10 mouse cellular contexts compared by ENCODE assay signal in genomic region chr2:152943568-152943967, GRCm38 (mm10). TPM values are rescaled to one million over a fixed set of nuclear protein-coding genes. Genes with fewer than 3 reads are reported as not detected.
DNase-seq lines count a peak whose midpoint lies in the region; ATAC-seq and TF ChIP-seq lines count a peak whose summit lies in the region.
"Had no signal": no experiment of that assay in that cellular context is flagged by ENCODE, and none has a peak within 500 bp of the region (broad histone marks: within the 10 kb centered on the region; RNA-seq: fewer than 3 reads in every experiment).

No protein-coding gene starts in this region.

- no peak for DNase-seq in heart, adult 2 months
- DNase-seq in left cerebral cortex, postnatal 25 days (ENCODE audit: low spot score in 2 of 2) = no peak
- DNase-seq in thymus, adult 2 months = no peak
- DNase-seq: lung, postnatal 14 days had no signal

- H3K4me2 ChIP-seq in heart, embryonic 12.5 days = peak overlapping the region; percentile 89
- H3K4me2 ChIP-seq in forebrain, embryonic 13.5 days = peak overlapping the region; percentile 83
- H3K4me2 ChIP-seq in limb, embryonic 15.5 days = peak overlapping the region; percentile 89

- peak overlapping the region; percentile 56; the same call in 1 of the 2 replicates for H3K9ac ChIP-seq in heart, embryonic 12.5 days
- H3K9ac ChIP-seq in heart, adult 2 months (ENCODE audit: low read depth, low read length) = no peak overlapping the region
- peak overlapping the region; percentile 57; the same call in 1 of the 2 replicates for H3K9ac ChIP-seq in ES-Bruce4 (ENCODE audit: low read depth, poor library complexity, severe bottlenecking)
- H3K9ac ChIP-seq in forebrain, embryonic 13.5 days = peak overlapping the region; percentile 63; the same call in 1 of the 2 replicates
- no peak overlapping the region for H3K9ac ChIP-seq in limb, embryonic 15.5 days

- peak overlapping the region; percentile 48 for H3K4me3 ChIP-seq in heart, embryonic 12.5 days
- no peak overlapping the region for H3K4me3 ChIP-seq in heart, adult 2 months
- H3K4me3 ChIP-seq in ES-Bruce4 (ENCODE audit: low read depth, low read length) = peak overlapping the region; percentile 51
- peak overlapping the region; percentile 46 for H3K4me3 ChIP-seq in forebrain, embryonic 13.5 days
- peak overlapping the region; percentile 42 for H3K4me3 ChIP-seq in limb, embryonic 15.5 days
- no peak overlapping the region for H3K4me3 ChIP-seq in thymus, adult 2 months (ENCODE audit: control insufficient read depth, insufficient read depth, low read length)

- H3K9me3 ChIP-seq in heart, embryonic 12.5 days (replicated peaks) = no peaks in the 10 kb centered on the region
- no peaks in the 10 kb centered on the region for H3K9me3 ChIP-seq in ES-Bruce4 (replicated peaks; ENCODE audit: control insufficient read depth, insufficient read depth, low read length, poor library complexity, severe bottlenecking)
- no peaks in the 10 kb centered on the region for H3K9me3 ChIP-seq in forebrain, embryonic 13.5 days (replicated peaks)
- no peaks in the 10 kb centered on the region for H3K9me3 ChIP-seq in limb, embryonic 15.5 days

- H3K27me3 ChIP-seq in heart, embryonic 12.5 days (replicated peaks) = peaks cover 100% of the 10 kb centered on the region
- H3K27me3 ChIP-seq in heart, adult 2 months (ENCODE audit: control insufficient read depth, insufficient read depth, low read length) = peaks cover 4% of the 10 kb centered on the region; the same call in 1 of the 2 replicates
- peaks cover 19% of the 10 kb centered on the region for H3K27me3 ChIP-seq in ES-Bruce4 (ENCODE audit: control insufficient read depth, insufficient read depth, low read length, poor library complexity, severe bottlenecking)
- H3K27me3 ChIP-seq in forebrain, embryonic 13.5 days = peaks cover 80% of the 10 kb centered on the region
- H3K27me3 ChIP-seq in limb, embryonic 15.5 days = peaks cover 66% of the 10 kb centered on the region
- H3K27me3 ChIP-seq in thymus, adult 2 months (ENCODE audit: control insufficient read depth, insufficient read depth, low read length) = peaks cover 5% of the 10 kb centered on the region; the same call in 1 of the 2 replicates

- no peak for TF ChIP-seq CTCF in heart, adult 2 months (IDR thresholded peaks at IDR 0.05)
- TF ChIP-seq CTCF in ES-Bruce4 (IDR thresholded peaks at IDR 0.05; ENCODE audit: low read depth, low read length) = no peak
- TF ChIP-seq CTCF in thymus, adult 2 months (IDR thresholded peaks at IDR 0.05; ENCODE audit: borderline replicate concordance, control insufficient read depth, extremely low read depth, insufficient read depth, low read length, poor library complexity) = no peak

- intact Hi-C loops in heart, adult 2 months (cut with DNase I) = loop anchor here (5.0 kb wide), 1 partner anchor 36 kb away; no protein-coding TSS in a partner anchor
- intact Hi-C loops in left cerebral cortex, postnatal 25 days (cut with DNase I) = no loop called here

- no peaks in the 10 kb centered on the region for H3K79me2 ChIP-seq in heart, adult 2 months (replicated peaks; ENCODE audit: control insufficient read depth, insufficient read depth, low read length)

- no peaks in the 10 kb centered on the region for H3K36me3 ChIP-seq in heart, embryonic 12.5 days
- no peaks in the 10 kb centered on the region for H3K36me3 ChIP-seq in heart, adult 2 months (ENCODE audit: control insufficient read depth, insufficient read depth, low read length)
- H3K36me3 ChIP-seq in ES-Bruce4 (ENCODE audit: control insufficient read depth, insufficient read depth, low read length, poor library complexity, severe bottlenecking) = no peaks in the 10 kb centered on the region
- H3K36me3 ChIP-seq in forebrain, embryonic 13.5 days (ENCODE audit: poor library complexity, severe bottlenecking) = no peaks in the 10 kb centered on the region
- no peaks in the 10 kb centered on the region for H3K36me3 ChIP-seq in limb, embryonic 15.5 days
- no peaks in the 10 kb centered on the region for H3K36me3 ChIP-seq in thymus, adult 2 months (ENCODE audit: control insufficient read depth, insufficient read depth, low read length)

- TF ChIP-seq POLR2A in heart, adult 2 months (IDR thresholded peaks at IDR 0.05; ENCODE audit: insufficient read depth, low read depth, low read length) = no peak
- TF ChIP-seq POLR2A in ES-Bruce4 (IDR thresholded peaks at IDR 0.05; ENCODE audit: insufficient read depth, low read length) = no peak
- no peak for TF ChIP-seq POLR2A in thymus, adult 2 months (IDR thresholded peaks at IDR 0.05; ENCODE audit: control insufficient read depth, extremely low read depth, insufficient read depth, low read length, poor library complexity)

- no peak for TF ChIP-seq EP300 in heart, adult 2 months (IDR thresholded peaks at IDR 0.05; ENCODE audit: insufficient read depth, low read depth, low read length)
- no peak for TF ChIP-seq EP300 in ES-Bruce4 (IDR thresholded peaks at IDR 0.05; ENCODE audit: insufficient read depth, low read depth, low read length)

- WGBS in heart, embryonic 12.5 days = 5% methylated on average over 8 of the region's 8 CpGs
- 11% methylated on average over 8 of the region's 8 CpGs for WGBS in heart, adult 2 months
- WGBS in forebrain, embryonic 13.5 days = 6% methylated on average over 8 of the region's 8 CpGs
- WGBS in limb, embryonic 15.5 days = 7% methylated on average over 8 of the region's 8 CpGs
- 9% methylated on average over 8 of the region's 8 CpGs for WGBS in thymus, adult 2 months

- ATAC-seq in heart, embryonic 12.5 days (ENCODE audit: insufficient number of reproducible peaks, low FRiP score) = no peak
- no peak for ATAC-seq in forebrain, embryonic 13.5 days
- ATAC-seq in limb, embryonic 15.5 days (ENCODE audit: insufficient number of reproducible peaks, low FRiP score, low TSS enrichment, low read depth) = no peak
- no peak for ATAC-seq in erythroblast, adult 5-6 weeks (replicated peaks; ENCODE audit: low FRiP score, poor library complexity, severe bottlenecking)

- no peak overlapping the region for H3K27ac ChIP-seq in heart, embryonic 12.5 days (ENCODE audit: poor library complexity, severe bottlenecking)
- H3K27ac ChIP-seq in heart, adult 2 months = no peak overlapping the region
- no peak overlapping the region for H3K27ac ChIP-seq in ES-Bruce4 (ENCODE audit: insufficient read depth, low read length)
- H3K27ac ChIP-seq in forebrain, embryonic 13.5 days = no peak overlapping the region
- H3K27ac ChIP-seq in limb, embryonic 15.5 days = no peak overlapping the region
- no peak overlapping the region for H3K27ac ChIP-seq in thymus, adult 2 months (ENCODE audit: control insufficient read depth, insufficient read depth, low read length)

- peaks cover 14% of the 10 kb centered on the region for H3K4me1 ChIP-seq in heart, embryonic 12.5 days (replicated peaks)
- no peaks in the 10 kb centered on the region for H3K4me1 ChIP-seq in heart, adult 2 months (ENCODE audit: control insufficient read depth, insufficient read depth, low read length)
- no peaks in the 10 kb centered on the region for H3K4me1 ChIP-seq in ES-Bruce4 (ENCODE audit: control insufficient read depth, insufficient read depth, low read length)
- H3K4me1 ChIP-seq in forebrain, embryonic 13.5 days = peaks cover 14% of the 10 kb centered on the region
- peaks cover 14% of the 10 kb centered on the region for H3K4me1 ChIP-seq in limb, embryonic 15.5 days
- peaks cover 12% of the 10 kb centered on the region; the same call in 1 of the 2 replicates for H3K4me1 ChIP-seq in thymus, adult 2 months (replicated peaks; ENCODE audit: control insufficient read depth, insufficient read depth, low read length)

RNA-seq across cellular contexts. Expression of gene Dusp15, which starts 7.9 kb away (rescaled TPM):
- polyA plus RNA-seq in heart, embryonic 12.5 days (2016; fragmentation: Nextera tagmentation; extraction: Ambion mirVana) = 0.10 TPM in 1 of 2 replicates, not detected in the other
- not detected for total RNA-seq in heart, adult 2 months (2021)
- 0.25 and 0.26 TPM in 2 replicates for polyA plus RNA-seq in heart, adult 2 months (2012; rRNA removed)
- polyA plus RNA-seq in ES-Bruce4 (2011; ENCODE audit: insufficient read depth, insufficient read length, low read depth, missing spikeins) = 0.36 TPM in 1 of 2 replicates, not detected in the other
- 2.5 and 4.1 TPM in 2 replicates for polyA plus RNA-seq in forebrain, embryonic 13.5 days (2015; fragmentation: Nextera tagmentation; extraction: Ambion mirVana)
- polyA plus RNA-seq in limb, embryonic 15.5 days (2015; fragmentation: Nextera tagmentation; extraction: Ambion mirVana) = 0.36 and 0.38 TPM in 2 replicates
- total RNA-seq in left cerebral cortex, postnatal 25 days (2021) = 10 to 100 TPM; 17.8 to 23.4 TPM
- 3.8 and 5.7 TPM in 2 replicates for polyA plus RNA-seq in thymus, adult 2 months (2012; rRNA removed)
- not detected in 2 replicates for total RNA-seq in erythroblast, adult 5-6 weeks (2015; ENCODE audit: low replicate concordance)
- 0.17 TPM in 1 of 2 replicates, not detected in the other for total RNA-seq in erythroblast, adult 5-6 weeks (2017; ENCODE audit: low replicate concordance)

RNA-seq across cellular contexts. Expression of gene Foxs1, which starts 10.6 kb away (rescaled TPM):
- 0.86 and 1.1 TPM in 2 replicates for polyA plus RNA-seq in heart, embryonic 12.5 days (2016; fragmentation: Nextera tagmentation; extraction: Ambion mirVana)
- total RNA-seq in heart, adult 2 months (2021) = 1 to 10 TPM; 1.7 to 3.5 TPM
- polyA plus RNA-seq in heart, adult 2 months (2012; rRNA removed) = 9.0 and 10.5 TPM in 2 replicates
- not detected in 2 replicates for polyA plus RNA-seq in ES-Bruce4 (2011; ENCODE audit: insufficient read depth, insufficient read length, low read depth, missing spikeins)
- polyA plus RNA-seq in forebrain, embryonic 13.5 days (2015; fragmentation: Nextera tagmentation; extraction: Ambion mirVana) = 2.7 and 2.9 TPM in 2 replicates
- 3.5 and 5.9 TPM in 2 replicates for polyA plus RNA-seq in limb, embryonic 15.5 days (2015; fragmentation: Nextera tagmentation; extraction: Ambion mirVana)
- total RNA-seq in left cerebral cortex, postnatal 25 days (2021) = 1 to 10 TPM; 1.0 TPM
- polyA plus RNA-seq in thymus, adult 2 months (2012; rRNA removed) = 7.7 and 8.6 TPM in 2 replicates
- total RNA-seq in erythroblast, adult 5-6 weeks (2015; ENCODE audit: low replicate concordance) = not detected in 2 replicates
- not detected in 2 replicates for total RNA-seq in erythroblast, adult 5-6 weeks (2017; ENCODE audit: low replicate concordance)

RNA-seq across cellular contexts. Expression of gene Ttll9, which starts 18.7 kb away (rescaled TPM):
- polyA plus RNA-seq in heart, embryonic 12.5 days (2016; fragmentation: Nextera tagmentation; extraction: Ambion mirVana) = 0.24 and 0.38 TPM in 2 replicates
- not detected for total RNA-seq in heart, adult 2 months (2021)
- polyA plus RNA-seq in heart, adult 2 months (2012; rRNA removed) = 0.61 TPM in 1 of 2 replicates, not detected in the other
- 2.1 and 2.7 TPM in 2 replicates for polyA plus RNA-seq in ES-Bruce4 (2011; ENCODE audit: insufficient read depth, insufficient read length, low read depth, missing spikeins)
- 1.7 and 1.8 TPM in 2 replicates for polyA plus RNA-seq in forebrain, embryonic 13.5 days (2015; fragmentation: Nextera tagmentation; extraction: Ambion mirVana)
- 0.15 and 0.52 TPM in 2 replicates for polyA plus RNA-seq in limb, embryonic 15.5 days (2015; fragmentation: Nextera tagmentation; extraction: Ambion mirVana)
- total RNA-seq in left cerebral cortex, postnatal 25 days (2021) = 1 to 10 TPM; 1.7 to 2.6 TPM
- polyA plus RNA-seq in thymus, adult 2 months (2012; rRNA removed) = 2.0 and 2.1 TPM in 2 replicates
- 0.38 TPM in 1 of 2 replicates, not detected in the other for total RNA-seq in erythroblast, adult 5-6 weeks (2015; ENCODE audit: low replicate concordance)
- total RNA-seq in erythroblast, adult 5-6 weeks (2017; ENCODE audit: low replicate concordance) = not detected in 2 replicates
- total RNA-seq: gastrocnemius, adult 18-20 months had no signal

RNA-seq across cellular contexts. Expression of gene Mylk2, which starts 32.4 kb away (rescaled TPM):
- 0.05 and 0.12 TPM in 2 replicates for polyA plus RNA-seq in heart, embryonic 12.5 days (2016; fragmentation: Nextera tagmentation; extraction: Ambion mirVana)
- under 1 TPM; 0.08 to 0.09 TPM for total RNA-seq in heart, adult 2 months (2021)
- 0.18 and 0.29 TPM in 2 replicates for polyA plus RNA-seq in heart, adult 2 months (2012; rRNA removed)
- not detected in 2 replicates for polyA plus RNA-seq in ES-Bruce4 (2011; ENCODE audit: insufficient read depth, insufficient read length, low read depth, missing spikeins)
- not detected in 2 replicates for polyA plus RNA-seq in forebrain, embryonic 13.5 days (2015; fragmentation: Nextera tagmentation; extraction: Ambion mirVana)
- 0.90 and 4.2 TPM in 2 replicates for polyA plus RNA-seq in limb, embryonic 15.5 days (2015; fragmentation: Nextera tagmentation; extraction: Ambion mirVana)
- total RNA-seq in left cerebral cortex, postnatal 25 days (2021) = not detected
- polyA plus RNA-seq in thymus, adult 2 months (2012; rRNA removed) = 0.20 and 0.34 TPM in 2 replicates
- not detected in 2 replicates for total RNA-seq in erythroblast, adult 5-6 weeks (2015; ENCODE audit: low replicate concordance)
- not detected in 2 replicates for total RNA-seq in erythroblast, adult 5-6 weeks (2017; ENCODE audit: low replicate concordance)

Comparison
In these comparisons a context has a peak if more than half of its experiments do, and no peak if none do; other contexts are left out.
1. H3K4me3 ChIP-seq: peak in heart, embryonic 12.5 days (single experiment), ES-Bruce4 (single experiment), forebrain, embryonic 13.5 days (single experiment) and limb, embryonic 15.5 days (single experiment); none in heart, adult 2 months (single experiment) and thymus, adult 2 months (single experiment).
2. H3K9ac ChIP-seq: peak in heart, embryonic 12.5 days (single experiment), ES-Bruce4 (single experiment) and forebrain, embryonic 13.5 days (single experiment); none in heart, adult 2 months (single experiment) and limb, embryonic 15.5 days (single experiment).
3. Peak in every context shown above with its lines, with median percentiles within 50 percentile points of each other: H3K4me2 ChIP-seq.